Mouse (Mus musculus) liver, embryonic 14.5 days (tissue): ENCODE measurements at regions not wholly inside any gene's neighbourhood (a gene's known extent, or its start where the extent isn't known, plus 50 kb on each side); places are given as distances from the start of the nearest gene placed in this dataset.

ENCODE experiments used
- ATAC-seq: fragments of 200-750 bp; cut with Nextera tagmentation; 2 replicates; pipeline ENCODE4 v1.8.0; 2017; ENCODE audit warnings: moderate number of reproducible peaks, mild to moderate bottlenecking, moderate library complexity; ENCODE audit not compliant: insufficient read depth
- DNase-seq, 3 experiments: peaks; one replicate each; pipeline ENCODE4 v3.0.0-alpha.2; 2012 to 2013; ENCODE audit warnings: low read depth in 3 of 3, low spot score in 3 of 3
- H3K27ac ChIP-seq: fragments of 300-500 bp; sonication (generic); 2 replicates; pipeline ENCODE4 v1.5.1; 2014; ENCODE audit warnings: moderate library complexity, mild to moderate bottlenecking, control low read depth, inconsistent platforms
- H3K27me3 ChIP-seq: fragments of 300-500 bp; sonication (generic); 2 replicates; pipeline ENCODE4 v1.6.1; 2014; ENCODE audit warnings: mild to moderate bottlenecking, low read length, moderate library complexity; ENCODE audit not compliant: control insufficient read depth, insufficient read depth
- H3K36me3 ChIP-seq: fragments of 300-500 bp; sonication (generic); replicated peaks from 2 replicates; pipeline ENCODE4 v1.6.1; 2014; ENCODE audit warnings: low read depth; ENCODE audit not compliant: control insufficient read depth, insufficient read depth
- H3K4me1 ChIP-seq, 2 experiments: fragments of 200-500 bp in 1 of 2; fragments of 300-500 bp in 1 of 2; sonication (generic) in 1 of 2; replicated peaks; 2 replicates each; pipeline ENCODE4 v1.6.1; 2012 to 2014; ENCODE audit warnings: antibody characterized with exemption in 1 of 2, inconsistent platforms in 1 of 2, low read length in 1 of 2; ENCODE audit not compliant: control insufficient read depth in 2 of 2, insufficient read depth in 2 of 2
- H3K4me2 ChIP-seq: fragments of 300-500 bp; sonication (generic); 2 replicates; pipeline ENCODE4 v1.6.1; 2014; ENCODE audit warnings: low read depth, mild to moderate bottlenecking, control low read depth, moderate library complexity
- H3K4me3 ChIP-seq, 2 experiments: fragments of 200-500 bp in 1 of 2; fragments of 300-500 bp in 1 of 2; sonication (generic) in 1 of 2; 2 replicates each; pipeline ENCODE4 v1.5.1; 2012 to 2014; ENCODE audit warnings: low read depth in 2 of 2, low read length in 2 of 2, mild to moderate bottlenecking in 2 of 2, control low read depth in 1 of 2, inconsistent platforms in 1 of 2, moderate library complexity in 1 of 2; ENCODE audit not compliant: insufficient read depth in 1 of 2
- H3K9ac ChIP-seq: fragments of 300-500 bp; sonication (generic); replicated peaks from 2 replicates; pipeline ENCODE4 v1.6.1; 2014; ENCODE audit warnings: mild to moderate bottlenecking, control low read depth, moderate library complexity
- H3K9me3 ChIP-seq: fragments of 300-500 bp; sonication (generic); 2 replicates; pipeline ENCODE4 v1.6.1; 2016; ENCODE audit warnings: low read length, mixed read lengths; ENCODE audit not compliant: control insufficient read depth
- CTCF ChIP-seq: IDR thresholded peaks from 2 replicates; pipeline ENCODE4 v1.5.1; 2016; ENCODE audit warnings: antibody characterized with exemption, low read depth, control low read depth
- EP300 ChIP-seq: IDR thresholded peaks from 2 replicates; pipeline ENCODE4 v1.6.1; 2016; ENCODE audit warnings: antibody characterized with exemption, low read depth
- WGBS: fragments of 180-500 bp; shearing (Covaris S2); extraction: QIAGEN DNeasy Blood & Tissue Kit; methylation state at CpG from one replicate; pipeline ENCODE4 v1.1.7; 2014; ENCODE audit not compliant: insufficient replicate concordance; 5-methylcytosine and 5-hydroxymethylcytosine counted together

DNA sequence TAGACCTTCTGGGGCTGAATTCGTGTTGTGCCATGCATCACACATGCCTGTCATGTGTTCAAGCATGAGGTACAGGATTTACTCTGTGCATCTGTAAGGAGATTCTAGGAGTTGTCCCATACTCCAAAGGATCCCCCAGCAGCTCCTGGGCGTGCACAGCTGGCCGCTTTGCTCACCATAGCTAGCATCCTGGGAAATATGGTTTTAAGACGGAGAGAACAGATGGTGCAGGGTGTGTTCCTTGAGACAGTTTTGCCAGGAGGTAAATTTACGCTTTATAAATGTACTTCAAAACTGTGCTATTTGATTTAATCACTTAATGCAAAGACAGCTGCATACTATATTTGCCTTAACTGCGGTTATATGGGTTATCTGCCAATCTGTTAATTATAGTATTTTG lies 220.6 kb downstream of the Mpdz start:
- H3K4me2 ChIP-seq, result no peak overlapping the region
- H3K36me3 ChIP-seq, result no peaks in the 10 kb centered on the region
- ATAC-seq, result no peak
- no peaks in the 10 kb centered on the region for H3K27me3 ChIP-seq
- H3K4me1 ChIP-seq, result no peaks in the 10 kb centered on the region
- 61% methylated on average over 6 of the region's 6 CpGs for WGBS
- H3K9ac ChIP-seq, result no peak overlapping the region
- H3K9me3 ChIP-seq, result no peaks in the 10 kb centered on the region
- no peak for DNase-seq
- H3K27ac ChIP-seq, result no peak overlapping the region
- no peak overlapping the region for H3K4me3 ChIP-seq
- TF ChIP-seq EP300 (no peak), CTCF (no peak)

DNA sequence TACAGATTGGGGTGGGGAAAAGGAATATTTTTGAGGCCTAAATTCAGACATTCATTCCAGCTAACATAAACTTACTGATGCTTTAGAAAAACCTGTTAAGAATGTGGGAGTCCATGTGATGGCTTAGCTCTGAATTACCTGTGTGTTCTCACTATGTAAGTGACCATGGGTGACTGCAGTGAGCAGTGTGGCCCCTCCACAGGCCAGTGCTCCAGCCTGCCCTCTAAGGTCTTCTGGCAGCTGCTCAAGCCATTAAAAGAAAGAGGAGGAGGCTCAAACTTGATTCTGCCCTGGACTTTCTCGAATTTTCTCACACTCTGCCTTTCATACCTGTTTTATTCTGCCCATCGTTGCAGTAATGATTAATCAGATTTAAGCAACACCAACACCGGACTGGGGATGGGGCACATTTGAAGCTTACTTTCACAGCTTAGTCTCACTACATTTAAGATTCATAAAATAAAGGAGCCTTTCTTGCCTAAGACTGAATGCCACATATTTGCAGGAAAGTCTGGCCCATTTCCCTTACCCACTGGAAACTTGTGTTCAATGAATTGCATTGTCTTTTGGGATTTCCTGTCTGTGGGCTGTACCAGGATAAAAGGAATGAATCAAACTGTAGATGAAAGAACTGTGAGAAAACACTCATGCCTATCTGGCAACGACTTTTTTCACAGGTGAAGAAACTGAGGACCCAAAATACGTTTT lies 220.0 kb downstream of the Mpdz start:
- DNase-seq (no peak), ATAC-seq (no peak)
- Histone ChIP-seq H3K36me3 (no peaks in the 10 kb centered on the region), H3K9ac (no peak overlapping the region), H3K4me3 (no peak overlapping the region), H3K27ac (no peak overlapping the region), H3K4me1 (no peaks in the 10 kb centered on the region), H3K4me2 (no peak overlapping the region), H3K9me3 (no peaks in the 10 kb centered on the region), H3K27me3 (no peaks in the 10 kb centered on the region)
- 45% methylated on average over 5 of the region's 5 CpGs for whole genome bisulfite sequencing
- TF ChIP-seq CTCF, result no peak
- no peak for TF ChIP-seq EP300
